Mouse (Mus musculus) cerebellum, adult 2 months (tissue): ENCODE results near the gene Calml4.

ENCODE experiments used
- CTCF ChIP-seq: fragments of 200-500 bp; IDR thresholded peaks from 2 replicates; pipeline ENCODE4 v1.5.1; 2011; ENCODE audit warnings: low read depth, mild to moderate bottlenecking, control low read depth, low read length, moderate library complexity, borderline replicate concordance; ENCODE audit not compliant: insufficient read depth
- POLR2A ChIP-seq: fragments of 200-500 bp; IDR thresholded peaks from 2 replicates; pipeline ENCODE4 v1.6.1; 2011; ENCODE audit warnings: low read length, control low read depth, borderline replicate concordance; ENCODE audit not compliant: insufficient read depth

- no peak for TF ChIP-seq CTCF
- TF ChIP-seq POLR2A: no peak
Measured at GRCm38 (mm10) chr9:62858266-62859019, 563 bp downstream of the Calml4 start.
